Mouse (Mus musculus) gastrocnemius, adult 8-10 months (tissue): ENCODE measurements around the gene Pdcd2l. TPM values are rescaled to one million over a fixed set of nuclear protein-coding genes. Genes with fewer than 3 reads are reported as not detected.

Experiments
- DNase-seq, 2 experiments: peaks; one replicate each; pipeline ENCODE4 v3.0.0; 2022; ENCODE audit warnings: low spot score in 2 of 2
- total RNA-seq, 4 experiments: library from RNA; stranded (reverse); gene quantifications; 2 replicates each; pipeline ENCODE4 v1.2.4; 2022

Gene Pdcd2l
- 10 to 100 TPM; 13.0 to 18.6 (median 16.9) TPM for total RNA-seq

- peak; percentile 70 to 83 for DNase-seq
Measured at GRCm38 (mm10) chr7:34196132-34197128, at the start of gene Pdcd2l. Pdcd2l (minus strand) TSS chr7:34196661.

DNA sequence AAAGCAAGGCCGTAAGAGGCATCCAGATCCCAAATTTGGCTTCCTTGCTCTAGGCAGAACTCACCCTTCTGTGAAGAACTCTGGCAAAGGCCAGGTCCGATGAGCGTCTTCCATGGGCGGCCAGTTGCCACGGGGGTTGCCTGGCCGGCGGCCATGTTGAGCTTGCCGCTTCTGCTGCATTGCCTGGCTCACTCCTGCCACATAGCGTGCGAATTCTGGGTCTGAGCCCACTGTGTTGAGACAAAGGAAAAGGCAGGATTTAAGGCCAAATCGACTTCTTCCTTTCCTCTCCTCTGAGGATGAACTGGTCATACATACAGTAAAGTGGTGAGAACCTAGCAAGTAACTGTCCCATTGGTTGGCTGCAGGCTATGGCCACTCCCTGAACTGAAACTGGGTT lies 45.7 kb upstream of the Pdcd2l start:
- no peak for DNase-seq

DNA sequence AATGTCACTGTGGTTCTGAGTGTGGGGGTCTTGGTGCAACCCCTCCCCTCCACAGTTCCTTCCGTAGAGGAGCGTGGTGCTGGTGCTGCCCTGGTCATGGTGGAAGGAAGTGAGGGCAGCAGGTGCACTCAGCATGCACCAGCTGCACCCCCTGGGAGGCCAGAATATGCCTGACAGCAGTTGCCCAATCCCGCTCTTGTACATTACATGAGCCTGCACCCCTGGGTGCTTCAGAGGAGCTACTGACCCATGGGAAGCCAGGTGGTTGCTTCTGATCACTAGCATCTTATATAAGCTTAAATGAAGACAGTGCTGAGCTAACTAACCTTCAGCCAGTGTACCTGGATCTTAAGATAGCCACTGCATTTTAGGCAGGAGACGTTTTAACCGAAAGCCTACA lies 41.6 kb upstream of the Pdcd2l start:
- no peak for DNase-seq

DNA sequence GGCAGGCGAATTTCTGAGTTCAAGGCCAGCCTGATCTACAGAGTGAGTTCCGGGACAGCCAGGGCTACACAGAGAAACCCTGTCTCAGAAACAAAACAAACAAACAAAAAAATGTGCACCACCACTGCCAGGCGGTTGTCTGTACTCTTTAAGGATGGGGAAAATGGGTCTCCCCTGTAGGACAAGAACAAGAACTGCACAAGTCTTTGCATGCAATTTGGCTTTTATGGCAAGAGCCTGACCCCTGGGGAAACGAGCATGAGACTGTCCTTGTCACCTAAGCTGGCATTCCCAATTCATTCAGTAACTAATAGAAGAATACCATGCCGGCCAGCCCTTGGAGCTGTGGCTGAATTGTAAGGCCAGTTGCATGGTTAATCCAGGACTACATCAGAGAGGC lies 39.1 kb upstream of the Pdcd2l start:
- no peak for DNase-seq

DNA sequence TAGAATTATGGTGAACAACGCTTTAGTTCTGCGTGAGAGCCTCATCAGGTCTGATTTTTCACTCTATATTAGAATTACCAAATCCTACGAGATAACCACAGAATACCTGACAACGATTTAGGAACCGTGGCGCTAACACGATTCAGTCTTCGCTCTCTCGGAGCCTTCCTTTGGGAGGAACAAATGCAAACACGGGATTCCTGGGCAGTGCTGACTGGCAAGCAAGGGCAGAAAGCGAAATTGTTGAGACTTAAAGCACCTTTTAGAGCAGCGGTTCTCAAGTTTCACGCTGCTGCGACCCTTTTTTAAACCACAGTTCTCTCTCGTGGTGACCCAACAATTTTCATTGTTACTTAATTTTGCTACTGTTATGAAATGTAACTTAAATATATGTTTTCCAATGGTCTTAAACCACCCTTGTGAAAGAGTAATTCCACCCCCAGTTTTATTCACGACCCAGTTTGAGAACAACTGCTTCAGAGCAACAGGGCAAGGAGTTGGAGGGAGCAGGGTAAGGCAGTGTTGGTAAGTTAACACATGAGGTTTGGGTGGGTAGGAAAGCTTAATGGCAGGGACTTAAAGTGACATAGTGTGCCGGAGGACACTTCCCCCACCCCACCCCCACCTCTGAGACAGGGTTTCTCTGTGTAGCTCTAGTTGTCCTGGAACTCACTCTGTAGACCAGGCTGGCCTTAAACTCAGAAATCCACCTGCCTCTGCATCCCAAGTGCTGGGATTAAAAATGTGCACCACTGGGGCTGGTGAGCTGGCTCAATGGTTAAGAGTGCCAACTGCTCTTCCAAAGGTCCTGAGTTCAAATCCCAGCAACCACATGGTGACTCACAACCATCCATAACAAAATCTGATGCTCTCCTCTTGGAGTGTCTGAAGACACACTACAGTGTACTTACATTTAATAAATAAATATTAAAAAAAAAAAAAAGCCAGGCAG lies 38.4 kb upstream of the Pdcd2l start:
- DNase-seq, result no peak

DNA sequence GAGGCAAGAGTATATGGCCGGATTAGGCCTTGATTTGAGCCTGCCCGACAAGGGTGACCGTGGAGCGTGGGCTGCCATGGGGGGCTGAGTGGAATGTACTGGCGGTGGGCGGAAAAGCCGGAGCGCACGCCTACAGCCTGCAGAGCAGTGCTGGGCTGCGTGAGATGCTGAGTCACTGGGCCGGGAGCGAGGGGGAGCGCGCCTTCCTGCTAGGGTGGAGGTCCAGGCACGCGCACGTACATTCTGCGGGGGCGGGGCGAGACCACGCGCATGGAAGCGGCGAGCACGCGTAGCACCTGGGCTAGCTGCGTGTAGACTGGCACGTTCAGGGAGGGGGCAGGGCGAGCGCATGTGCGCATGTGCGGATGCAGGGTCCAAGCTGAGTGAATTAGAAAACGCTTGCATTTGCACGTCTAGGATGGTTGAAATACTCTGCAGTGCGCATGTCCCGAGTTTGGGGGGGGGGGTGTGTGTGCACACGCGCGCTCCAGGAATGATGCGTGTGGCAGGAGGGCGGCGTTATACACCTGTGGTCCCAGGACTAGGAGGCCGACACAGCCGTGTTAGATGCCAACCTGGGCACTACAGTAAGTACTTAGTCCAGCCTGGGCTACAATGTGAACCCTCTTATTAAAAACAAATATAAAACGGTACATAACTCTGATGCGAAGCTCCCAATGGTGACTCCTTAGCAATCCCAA lies 37.6 kb upstream of the Pdcd2l start:
- peak; percentile 97 to 99 for DNase-seq

GRCm38 (mm10) chr7:34232785-34233725 lies 36.6 kb upstream of the Pdcd2l start:
- no peak for DNase-seq

- DNase-seq, result peak; percentile 45 to 75
Measured at GRCm38 (mm10) chr7:34230116-34230515, 33.7 kb upstream of the Pdcd2l start, which contains the start of gene Gpi1. Gpi1 (minus strand) TSS chr7:34230336.

DNA sequence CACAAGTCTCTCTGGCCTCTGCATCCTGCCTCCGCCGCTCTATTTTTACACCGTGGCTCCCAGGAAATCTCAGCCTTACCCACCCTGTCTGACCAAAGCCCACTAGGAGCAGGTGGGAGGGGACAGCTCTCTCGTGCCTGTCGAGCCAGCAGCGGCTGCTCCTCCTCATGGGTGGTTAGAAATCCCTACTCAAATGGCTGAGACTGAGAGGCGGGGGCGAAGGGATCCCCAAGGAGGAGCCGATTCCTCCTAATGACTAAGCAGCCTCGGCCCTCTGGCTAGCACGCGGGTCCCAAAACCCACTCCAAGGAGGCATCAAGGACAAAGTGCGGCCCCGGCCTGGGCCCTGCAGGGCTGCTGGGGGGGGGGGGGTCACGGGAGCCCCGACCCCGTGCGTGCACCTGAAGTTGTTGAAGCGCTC lies 33.2 kb upstream of the Pdcd2l start:
- peak; percentile 41 to 57 for DNase-seq

DNA sequence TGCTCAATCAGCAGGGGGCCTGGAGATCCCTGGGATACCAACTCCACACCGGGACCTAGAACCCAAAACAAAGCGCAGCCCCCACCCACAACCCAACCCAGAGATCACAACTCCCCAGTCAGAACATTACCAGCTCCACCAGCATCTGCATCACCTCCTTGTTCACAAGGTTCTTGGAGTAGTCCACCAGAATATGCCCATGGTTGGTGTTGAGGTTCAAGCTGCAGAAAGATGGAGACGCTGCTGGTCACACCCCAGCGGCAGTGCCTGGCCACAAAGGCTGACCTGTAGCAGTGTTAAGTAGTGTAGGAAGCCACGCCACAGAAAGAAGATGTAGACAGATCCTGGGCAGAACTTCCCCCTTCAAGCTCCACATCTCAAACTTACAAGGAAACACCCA lies 32.7 kb upstream of the Pdcd2l start:
- DNase-seq, result no peak

GRCm38 (mm10) chr7:34228641-34229040 lies 32.2 kb upstream of the Pdcd2l start:
- DNase-seq, result peak in 1 of 2 experiments; percentile 45

- DNase-seq, result no peak
Measured at GRCm38 (mm10) chr7:34226846-34227245, 30.4 kb upstream of the Pdcd2l start.

DNA sequence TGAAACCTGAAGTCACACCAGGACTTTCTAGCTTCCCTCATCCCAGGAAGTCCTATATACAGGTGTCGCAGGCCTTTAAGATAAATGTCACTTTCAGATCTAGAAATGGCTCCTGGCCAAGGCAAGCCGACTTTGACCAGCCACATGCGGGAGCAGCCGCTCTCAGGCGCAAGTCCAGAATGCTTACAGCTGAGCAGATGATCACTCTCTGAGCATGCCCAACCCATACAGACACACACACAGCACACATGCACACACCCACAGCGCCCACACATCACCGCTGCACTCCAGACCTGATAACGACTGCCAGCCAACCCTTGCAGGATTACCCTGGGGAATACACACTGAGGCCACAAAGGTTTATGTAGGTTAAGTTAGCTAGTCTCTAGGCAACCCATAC lies 29.6 kb upstream of the Pdcd2l start:
- peak; percentile 21 to 44 for DNase-seq

GRCm38 (mm10) chr7:34224308-34224707 lies 27.8 kb upstream of the Pdcd2l start:
- no peak for DNase-seq

DNA sequence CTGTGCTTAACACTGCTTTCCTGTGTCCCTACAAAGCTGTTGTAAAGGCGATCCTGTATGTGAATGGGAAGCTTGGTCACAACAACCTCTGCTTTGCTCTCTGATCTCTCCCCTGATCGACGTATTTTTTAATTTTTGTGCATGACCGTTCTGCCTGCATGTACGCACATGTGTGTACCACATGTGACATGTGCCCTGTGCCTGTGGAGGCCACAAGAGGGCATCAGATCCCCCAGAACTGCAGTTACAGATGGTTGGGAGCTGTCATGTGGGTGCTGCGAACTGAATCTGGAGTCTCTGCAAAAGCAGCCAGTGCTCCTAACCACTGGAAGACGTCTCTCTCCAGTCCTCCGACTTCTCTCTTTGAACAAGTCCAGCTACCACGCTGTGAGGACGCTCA lies 25.9 kb upstream of the Pdcd2l start:
- DNase-seq, result no peak

GRCm38 (mm10) chr7:34221594-34222250 lies 25.3 kb upstream of the Pdcd2l start:
- no peak for DNase-seq

DNA sequence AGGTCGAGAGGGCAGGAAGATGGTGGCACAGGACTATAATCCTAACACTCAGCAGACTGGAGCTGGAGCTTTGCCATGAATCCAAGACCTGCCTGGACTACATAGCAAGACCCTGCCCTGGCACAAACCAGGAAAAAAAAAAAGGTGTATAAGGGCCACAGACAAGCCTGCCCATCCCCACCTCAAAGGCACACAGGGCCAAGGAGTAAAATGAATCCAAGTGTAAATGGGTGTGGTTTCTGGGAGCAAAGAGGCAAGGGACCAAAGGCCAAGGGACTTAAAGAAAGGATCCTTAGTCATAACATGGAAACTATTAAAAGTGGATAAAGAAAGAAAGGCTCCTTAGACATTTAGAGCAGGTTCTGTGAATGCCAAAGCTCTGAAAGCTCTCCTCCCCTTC lies 22.0 kb upstream of the Pdcd2l start:
- no peak for DNase-seq

- DNase-seq, result no peak
Measured at GRCm38 (mm10) chr7:34216474-34216873, 20.0 kb upstream of the Pdcd2l start.

- peak; percentile 73 to 88 for DNase-seq
Measured at GRCm38 (mm10) chr7:34215481-34215880, 19.0 kb upstream of the Pdcd2l start.
